Mouse (Mus musculus) lung, postnatal 0 days (tissue): ENCODE results near the gene Pcca.

Source experiments
- CTCF ChIP-seq: IDR thresholded peaks from 2 replicates; pipeline ENCODE4 v1.5.1; 2016; ENCODE audit warnings: antibody characterized with exemption, mild to moderate bottlenecking
- EP300 ChIP-seq: IDR thresholded peaks from 2 replicates; pipeline ENCODE4 v1.6.1; 2016; ENCODE audit warnings: antibody characterized with exemption, mild to moderate bottlenecking, control low read depth

DNA sequence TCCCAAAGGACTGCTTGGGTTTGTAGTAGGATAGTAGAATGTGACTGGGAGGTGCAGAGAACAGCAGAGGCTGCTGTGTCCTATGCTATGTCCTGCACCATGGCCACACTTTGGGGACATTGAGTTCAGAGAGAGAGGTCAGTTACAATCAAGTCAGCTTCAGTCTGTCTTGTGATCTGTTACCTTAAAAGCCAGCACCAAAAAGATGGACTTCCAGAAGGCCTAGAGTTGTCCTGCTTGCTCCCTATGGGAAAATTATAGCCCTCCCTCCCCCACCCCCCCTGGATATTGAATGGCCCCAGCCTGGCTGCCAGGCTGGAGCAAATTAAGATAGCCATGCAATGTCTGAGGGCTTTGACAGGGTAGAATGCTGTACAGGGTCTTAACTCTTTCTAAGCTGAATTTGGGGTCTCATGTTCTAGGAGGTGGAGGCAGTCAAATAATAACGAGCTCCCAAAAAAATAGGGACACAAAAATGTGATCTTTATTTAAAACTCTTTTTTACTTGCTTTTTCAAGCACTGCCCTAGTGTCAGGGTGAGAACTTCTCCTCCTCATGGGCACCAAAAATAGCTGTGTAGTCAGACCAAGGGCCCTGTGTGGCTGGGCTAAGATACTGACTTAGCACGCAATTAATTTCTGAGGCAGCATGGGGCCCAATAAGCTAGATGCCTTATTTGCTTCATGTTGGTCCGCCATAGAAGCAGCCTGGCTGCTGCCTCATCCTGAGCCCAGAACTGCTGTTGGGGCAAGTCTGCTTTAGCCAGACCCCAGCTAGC, 353.8 kb downstream of the Pcca start:
- no peak for TF ChIP-seq CTCF
- TF ChIP-seq EP300, result no peak
